Mouse (Mus musculus) lung, adult 2 months (tissue): ENCODE data around the gene Fhad1. TPM values are rescaled to one million over a fixed set of nuclear protein-coding genes. Genes with fewer than 3 reads are reported as not detected.

Experiments used
- DNase-seq: peaks from one replicate; pipeline ENCODE4 v3.0.0; 2022
- H3K4me1 ChIP-seq: fragments of 200-500 bp; 2 replicates; pipeline ENCODE4 v1.6.1; 2011; ENCODE audit warnings: low read length; ENCODE audit not compliant: control insufficient read depth, insufficient read depth
- H3K4me3 ChIP-seq: fragments of 200-500 bp; replicated peaks from 2 replicates; pipeline ENCODE3; 2011; ENCODE audit warnings: low read depth, mild to moderate bottlenecking, control low read depth, low read length; ENCODE audit errors: extremely low read depth
- CTCF ChIP-seq: fragments of 200-500 bp; IDR thresholded peaks from 2 replicates; pipeline ENCODE4 v1.5.1; 2011; ENCODE audit warnings: mild to moderate bottlenecking, low read length, control low read depth; ENCODE audit not compliant: insufficient read depth
- POLR2A ChIP-seq: fragments of 200-500 bp; IDR thresholded peaks from 2 replicates; pipeline ENCODE4 v1.6.1; 2011; ENCODE audit warnings: low read depth, mild to moderate bottlenecking, control low read depth, low read length, borderline replicate concordance; ENCODE audit errors: extremely low read depth
- WGBS: fragments of 180-500 bp; shearing (Covaris S2); methylation state at CpG from one replicate; pipeline ENCODE4 v1.1.7; 2018; 5-methylcytosine and 5-hydroxymethylcytosine counted together
- polyA plus RNA-seq: library from polyadenylated mRNA; depleted of rRNA; stranded (reverse); fragments of >200 nt; gene quantifications from 2 replicates; pipeline ENCODE4 v1.2.3, GENCODE M21; 2012; rRNA removed

The Fhad1 gene
- polyA plus RNA-seq = 6.9 and 7.9 TPM in 2 replicates

DNA sequence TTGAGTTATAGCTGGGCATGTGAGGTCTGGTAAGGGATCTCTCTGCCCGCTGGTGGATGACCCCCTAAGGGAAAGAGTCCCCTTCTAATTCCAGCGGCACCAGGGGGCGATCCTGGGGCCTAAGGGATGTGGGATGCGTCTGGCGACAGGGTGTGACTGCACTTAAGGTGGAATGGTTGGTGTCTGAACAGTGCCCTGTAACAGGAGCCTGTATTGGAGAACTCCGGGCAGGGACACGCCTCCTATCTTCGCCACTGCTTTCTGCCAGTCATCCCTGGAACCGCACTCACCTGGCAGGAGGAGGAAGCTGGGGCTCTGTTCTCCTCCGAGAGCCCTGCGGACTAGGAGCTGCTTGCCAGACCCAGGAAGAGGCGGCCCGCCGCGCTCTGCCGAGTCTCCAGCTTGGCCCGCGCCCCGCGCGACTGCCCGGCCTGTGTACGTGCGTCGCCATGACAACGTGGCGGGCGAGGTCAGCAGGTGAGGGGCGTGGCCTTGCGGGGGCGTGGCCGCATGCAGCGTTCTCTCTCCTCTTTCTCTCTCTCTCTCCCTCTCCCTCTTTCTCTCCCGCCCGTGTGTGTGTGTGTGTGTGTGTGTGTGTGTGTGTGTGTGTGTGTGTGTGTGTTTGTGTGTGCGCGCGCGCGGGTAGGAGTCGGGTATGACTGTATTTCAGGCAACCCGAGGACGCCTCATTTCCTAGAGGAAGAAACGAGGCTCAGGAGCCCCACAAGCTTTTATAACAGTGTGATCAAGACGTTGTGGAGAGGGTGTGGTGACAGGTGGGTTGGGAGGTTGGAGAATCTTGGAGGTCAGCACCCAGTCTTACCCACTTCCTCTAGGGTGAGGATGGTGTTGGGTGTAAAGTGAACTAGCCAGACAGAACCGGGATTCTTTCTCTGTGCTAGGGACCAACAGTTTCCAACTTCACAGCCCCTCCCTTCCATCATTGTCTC lies at the start of gene Fhad1:
Gene Fhad1, minus strand, starts transcription at position 424 of the 950 bp plus-strand sequence.
- peak; percentile 76 for DNase-seq
- peak within 1 kb of the TSS; percentile 26 for H3K4me3 ChIP-seq
- TF ChIP-seq CTCF (no peak), POLR2A (peak; percentile 25; the same call in 1 of the 2 replicates)
- 2% methylated on average over 42 of the region's 46 CpGs for WGBS
- H3K4me1 ChIP-seq = peaks cover 3% of the 10 kb centered on the region; the same call in 1 of the 2 replicates

GRCm38 (mm10) chr4:142063057-142063534 lies 48.2 kb upstream of the Fhad1 start:
- DNase-seq = no peak
- Histone ChIP-seq H3K4me3 (no peak overlapping the region), H3K4me1 (peaks cover 17% of the 10 kb centered on the region)
- TF ChIP-seq POLR2A (no peak), CTCF (no peak)
- 68% methylated on average over 8 of the region's 8 CpGs for WGBS

- no peak overlapping the region for H3K4me3 ChIP-seq
- peaks cover 17% of the 10 kb centered on the region for H3K4me1 ChIP-seq
- no peak for DNase-seq
- TF ChIP-seq POLR2A (no peak), CTCF (no peak)
- 69% methylated on average over 23 of the region's 23 CpGs for whole genome bisulfite sequencing
Measured at GRCm38 (mm10) chr4:142061485-142062240, 46.8 kb upstream of the Fhad1 start.

DNA sequence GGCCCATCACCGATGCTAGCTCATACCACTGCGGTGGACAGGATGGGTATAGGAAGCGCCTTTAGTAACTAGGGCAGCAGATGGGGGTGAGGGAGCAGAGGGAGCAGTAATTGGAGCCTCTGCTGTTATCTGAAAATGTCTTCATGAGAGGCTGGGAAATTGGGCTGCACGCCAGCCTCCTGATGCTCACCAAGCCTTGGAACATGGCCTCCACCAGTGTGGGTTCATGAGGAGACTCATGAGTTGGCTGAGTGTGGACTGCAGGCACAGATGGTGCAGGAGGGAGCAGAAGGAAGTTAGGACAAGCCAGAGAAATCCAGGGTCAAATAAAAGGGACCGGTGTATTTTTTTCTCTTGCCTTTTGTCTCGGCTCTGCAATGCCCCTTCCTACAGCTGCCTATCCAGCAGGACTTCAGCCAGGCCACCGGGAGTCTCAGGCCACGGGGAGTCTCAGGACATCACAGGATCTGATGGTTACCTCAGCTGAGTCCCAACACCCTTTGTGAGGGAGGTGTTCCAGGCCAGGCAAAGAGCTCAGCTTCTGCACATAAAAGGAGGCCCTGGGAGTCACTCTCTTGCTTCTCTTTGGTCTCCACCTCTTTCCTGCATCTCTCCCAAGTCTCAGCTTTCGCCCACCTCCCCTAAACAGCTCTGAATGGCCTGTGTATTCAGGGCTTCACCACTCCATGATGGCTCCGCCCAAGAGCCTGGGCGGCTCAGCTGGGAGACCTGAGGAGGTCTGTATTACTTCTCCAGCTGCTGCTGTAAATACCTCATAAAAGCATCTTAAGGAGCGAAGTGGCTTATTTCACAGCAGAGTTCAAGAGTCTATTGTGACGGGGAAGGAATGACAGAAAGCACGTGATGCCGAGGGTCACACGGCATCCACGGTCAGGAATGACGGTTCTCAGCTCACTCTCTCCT lies 45.8 kb upstream of the Fhad1 start:
- WGBS = 63% methylated on average over 18 of the region's 18 CpGs
- H3K4me3 ChIP-seq = no peak overlapping the region
- H3K4me1 ChIP-seq = peaks cover 10% of the 10 kb centered on the region
- no peak for TF ChIP-seq CTCF
- no peak for TF ChIP-seq POLR2A
- no peak for DNase-seq

DNA sequence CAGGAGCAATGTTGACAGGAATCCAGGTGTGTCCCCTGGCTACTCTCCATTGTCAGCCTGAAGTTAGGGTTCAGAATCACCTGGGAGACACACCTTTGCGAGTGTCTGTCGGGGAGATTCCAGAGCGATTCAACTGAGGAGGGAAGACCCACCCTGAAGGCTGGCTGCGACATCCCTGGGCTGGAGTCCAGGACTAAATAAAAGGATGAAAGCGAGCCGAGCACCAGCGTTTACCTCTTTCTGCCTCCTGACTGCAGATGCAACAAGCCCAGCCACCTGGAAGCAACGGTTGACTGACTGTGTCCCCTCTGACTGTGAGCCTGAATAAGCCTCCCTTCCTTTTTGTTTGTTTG lies 44.9 kb upstream of the Fhad1 start:
- WGBS = 84% methylated on average over 8 of the region's 8 CpGs
- Histone ChIP-seq H3K4me1 (peaks cover 4% of the 10 kb centered on the region; the same call in 1 of the 2 replicates), H3K4me3 (no peak overlapping the region)
- TF ChIP-seq POLR2A = no peak
- no peak for TF ChIP-seq CTCF
- DNase-seq = no peak

DNA sequence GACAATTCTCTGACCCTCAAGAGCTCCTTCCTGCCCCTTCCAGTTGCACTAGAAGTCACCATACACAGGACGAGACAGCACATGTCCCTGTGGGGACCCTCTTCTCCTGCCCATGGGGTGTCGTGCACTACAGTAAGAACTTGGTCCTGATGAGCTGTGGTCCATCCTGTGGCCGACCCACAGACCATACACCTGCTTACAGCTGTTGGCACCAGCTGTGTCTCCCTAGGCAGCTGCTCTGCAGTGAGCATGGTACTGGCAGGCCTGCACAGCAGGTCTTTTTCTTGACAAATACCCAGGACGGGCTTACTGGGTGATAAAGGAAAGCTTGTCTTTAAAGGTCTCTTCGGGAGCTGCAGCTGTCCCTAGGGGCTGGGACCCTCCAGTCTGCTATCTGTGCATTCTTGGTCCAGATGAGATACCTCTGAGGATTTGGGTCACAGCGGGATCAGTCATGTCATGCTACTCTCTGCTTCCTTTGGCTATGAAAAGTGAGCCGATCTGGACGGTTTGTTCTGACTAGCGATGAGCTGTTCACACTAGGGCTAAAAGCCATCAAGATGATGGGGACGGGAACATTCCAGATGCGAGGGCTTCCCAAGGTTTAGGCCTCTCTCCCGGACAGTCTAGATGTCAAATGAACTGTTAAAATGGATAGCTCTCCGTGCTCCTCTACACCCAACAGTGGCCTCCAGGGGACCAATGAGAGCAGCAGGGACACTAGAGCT lies 44.4 kb upstream of the Fhad1 start:
- peaks cover 2% of the 10 kb centered on the region; the same call in 1 of the 2 replicates for H3K4me1 ChIP-seq
- no peak for DNase-seq
- WGBS = 87% methylated on average over 13 of the region's 13 CpGs
- no peak overlapping the region for H3K4me3 ChIP-seq
- TF ChIP-seq POLR2A (no peak), CTCF (no peak)

GRCm38 (mm10) chr4:142057529-142058216 lies 42.8 kb upstream of the Fhad1 start:
- DNase-seq = no peak

GRCm38 (mm10) chr4:142055600-142055999 lies 40.7 kb upstream of the Fhad1 start:
- 76% methylated on average over 8 of the region's 8 CpGs for WGBS
- DNase-seq = no peak
- no peak overlapping the region for H3K4me3 ChIP-seq
- TF ChIP-seq CTCF (no peak), POLR2A (no peak)
- H3K4me1 ChIP-seq = no peaks in the 10 kb centered on the region

More at GRCm38 (mm10) chr4:142057529-142058216, 42.8 kb upstream of the Fhad1 start:
- Histone ChIP-seq H3K4me3 (no peak overlapping the region), H3K4me1 (no peaks in the 10 kb centered on the region; the same call in 1 of the 2 replicates)
- 75% methylated on average over 22 of the region's 22 CpGs for WGBS
- TF ChIP-seq POLR2A = no peak
- no peak for TF ChIP-seq CTCF

- H3K4me1 ChIP-seq = no peaks in the 10 kb centered on the region
- no peak for DNase-seq
- no peak overlapping the region for H3K4me3 ChIP-seq
- TF ChIP-seq POLR2A (no peak), CTCF (no peak)
- WGBS = 85% methylated on average over 11 of the region's 11 CpGs
Measured at GRCm38 (mm10) chr4:142054580-142054979, 39.7 kb upstream of the Fhad1 start.
